Mouse (Mus musculus) embryonic stem cell, embryonic (primary cell): Measurements from ENCODE around the gene Adgrg1.

ENCODE experiments used
- CTCF ChIA-PET, 4 experiments: fragments of 300-600 bp in 2 of 4; fragments of 350-600 bp in 2 of 4; sonication (Branson Sonifier 250); formaldehyde crosslinking; loops; one replicate each; lab custom pipeline; 2022; ENCODE audit warnings: inconsistent platforms in 2 of 4; lab: Charles Lee
- POLR2A ChIA-PET, 4 experiments: fragments of 300-600 bp in 2 of 4; fragments of 350-600 bp in 2 of 4; sonication (Branson Sonifier 250); formaldehyde crosslinking; loops; one replicate each; lab custom pipeline; 2022; ENCODE audit warnings: antibody characterized with exemption in 4 of 4, inconsistent platforms in 1 of 4; lab: Charles Lee

The Adgrg1 gene

GRCm38 (mm10) chr8:94974467-94975165 lies at the start of gene Adgrg1:
Gene Adgrg1, plus strand, starts transcription at chr8:94974751.
- CTCF ChIA-PET = interaction anchor here in 3 of 4 experiments (0.5 to 2.2 kb wide), 8 partner anchors 9 to 67 kb away, joined by 3 to 7 read pairs (median 5); partner anchors contain the start of gene Adgrg3 (in 1 of the 3)

GRCm38 (mm10) chr8:94928227-94928626 lies 46.3 kb upstream of the Adgrg1 start:
- ChIA-PET POLR2A (interaction anchor here in 1 of 4 experiments (0.7 kb wide), 1 partner anchor 73 kb away, joined by 3 read pairs; no protein-coding TSS in a partner anchor), CTCF (no interaction called here)

More at GRCm38 (mm10) chr8:94974467-94975165, at the start of gene Adgrg1:
- POLR2A ChIA-PET = interaction anchor here (0.7 to 4.5 kb wide), 8 partner anchors 8 to 167 kb away, joined by 3 to 24 read pairs (median 3); partner anchors contain the start of gene Adgrg5 (in 1 of the 4)

GRCm38 (mm10) chr8:94933918-94934317 lies 40.6 kb upstream of the Adgrg1 start:
- POLR2A ChIA-PET = interaction anchor here in 2 of 4 experiments (0.7 to 1.5 kb wide), 2 partner anchors 15 to 29 kb away, joined by 3 read pairs; no protein-coding TSS in a partner anchor
- CTCF ChIA-PET = interaction anchor here in 1 of 4 experiments (2.0 kb wide), 1 partner anchor 16 kb away, joined by 5 read pairs; no protein-coding TSS in a partner anchor

GRCm38 (mm10) chr8:94935172-94935571 lies 39.4 kb upstream of the Adgrg1 start:
- POLR2A ChIA-PET = interaction anchor here in 1 of 4 experiments (0.5 kb wide), 1 partner anchor 467 kb away, joined by 3 read pairs; no protein-coding TSS in a partner anchor
- CTCF ChIA-PET = interaction anchor here (0.6 to 3.1 kb wide), 9 partner anchors 10 to 271 kb away, joined by 3 to 10 read pairs (median 5); no protein-coding TSS in a partner anchor

GRCm38 (mm10) chr8:94942566-94942965 lies 32.0 kb upstream of the Adgrg1 start:
- POLR2A ChIA-PET = interaction anchor here in 1 of 4 experiments (1.2 kb wide), 1 partner anchor 49 kb away, joined by 3 read pairs; no protein-coding TSS in a partner anchor
- CTCF ChIA-PET = interaction anchor here in 3 of 4 experiments (0.5 to 3.3 kb wide), 19 partner anchors 10 to 977 kb away, joined by 3 to 15 read pairs (median 4); partner anchors contain the start of gene Kifc3 (in 1 of the 3)

GRCm38 (mm10) chr8:94945185-94945584 lies 29.4 kb upstream of the Adgrg1 start:
- ChIA-PET CTCF (interaction anchor here in 3 of 4 experiments (0.5 to 1.8 kb wide), 5 partner anchors 10 to 386 kb away, joined by 3 to 6 read pairs (median 4); partner anchors contain the start of gene Zfp319 (in 1 of the 3)), POLR2A (no interaction called here)

GRCm38 (mm10) chr8:94948421-94948820 lies 26.1 kb upstream of the Adgrg1 start:
- CTCF ChIA-PET = interaction anchor here in 3 of 4 experiments (0.5 to 5.6 kb wide), 15 partner anchors 12 to 383 kb away, joined by 3 to 133 read pairs (median 10); partner anchors contain the start of genes Kifc3 (in 1 of the 3), Usb1 (in 1 of the 3) and Zfp319 (in 1 of the 3)
- POLR2A ChIA-PET = interaction anchor here in 2 of 4 experiments (0.6 to 1.9 kb wide), 2 partner anchors 21 to 29 kb away, joined by 4 to 5 read pairs; no protein-coding TSS in a partner anchor

- ChIA-PET CTCF (interaction anchor here (0.5 to 5.6 kb wide), 31 partner anchors 8 to 383 kb away, joined by 3 to 133 read pairs (median 5); partner anchors contain the start of genes Kifc3 (in 2 of the 4), Katnb1 (in 1 of the 4), Tepp (in 1 of the 4) and Usb1 (in 1 of the 4)), POLR2A (interaction anchor here in 2 of 4 experiments (0.6 to 1.9 kb wide), 3 partner anchors 20 to 52 kb away, joined by 4 to 8 read pairs (median 5); no protein-coding TSS in a partner anchor)
Observed at GRCm38 (mm10) chr8:94949010-94949409, 25.5 kb upstream of the Adgrg1 start.

GRCm38 (mm10) chr8:94950046-94950445 lies 24.5 kb upstream of the Adgrg1 start:
- POLR2A ChIA-PET = interaction anchor here in 2 of 4 experiments (0.6 to 1.9 kb wide), 6 partner anchors 19 to 117 kb away, joined by 3 to 8 read pairs (median 4); no protein-coding TSS in a partner anchor
- CTCF ChIA-PET = interaction anchor here (0.5 to 5.6 kb wide), 142 partner anchors 9 to 1032 kb away, joined by 3 to 133 read pairs (median 4); partner anchors contain the start of genes Adgrg1 (in 2 of the 4), Adgrg5 (in 2 of the 4), Katnb1 (in 2 of the 4) and Kifc3 (in 2 of the 4)

- CTCF ChIA-PET = interaction anchor here (0.5 to 5.6 kb wide), 123 partner anchors 8 to 1031 kb away, joined by 3 to 133 read pairs (median 4); partner anchors contain the start of genes Adgrg1 (in 2 of the 4), Adgrg5 (in 2 of the 4), Kifc3 (in 2 of the 4) and Cx3cl1 (in 1 of the 4)
Observed at GRCm38 (mm10) chr8:94950458-94950857, 24.1 kb upstream of the Adgrg1 start.

GRCm38 (mm10) chr8:94952086-94952485 lies 22.5 kb upstream of the Adgrg1 start:
- ChIA-PET CTCF (interaction anchor here in 3 of 4 experiments (0.5 to 5.6 kb wide), 7 partner anchors 9 to 303 kb away, joined by 3 to 133 read pairs (median 5); partner anchors contain the start of gene Kifc3 (in 1 of the 3)), POLR2A (interaction anchor here in 1 of 4 experiments (0.5 kb wide), 1 partner anchor 545 kb away, joined by 4 read pairs; no protein-coding TSS in a partner anchor)

More at GRCm38 (mm10) chr8:94950458-94950857, 24.1 kb upstream of the Adgrg1 start:
- POLR2A ChIA-PET = interaction anchor here in 2 of 4 experiments (0.7 to 1.7 kb wide), 4 partner anchors 28 to 51 kb away, joined by 3 to 8 read pairs (median 5); no protein-coding TSS in a partner anchor

- ChIA-PET POLR2A (no interaction called here), CTCF (interaction anchor here in 3 of 4 experiments (0.6 to 2.6 kb wide), 6 partner anchors 16 to 253 kb away, joined by 3 to 22 read pairs (median 8); no protein-coding TSS in a partner anchor)
Observed at GRCm38 (mm10) chr8:94953624-94954367, 20.8 kb upstream of the Adgrg1 start.

- ChIA-PET POLR2A (interaction anchor here in 3 of 4 experiments (0.6 to 1.9 kb wide), 3 partner anchors 22 to 724 kb away, joined by 4 to 5 read pairs (median 4); no protein-coding TSS in a partner anchor), CTCF (interaction anchor here (0.6 to 2.6 kb wide), 10 partner anchors 15 to 252 kb away, joined by 3 to 22 read pairs (median 6); no protein-coding TSS in a partner anchor)
Observed at GRCm38 (mm10) chr8:94954368-94954737, 20.2 kb upstream of the Adgrg1 start.

GRCm38 (mm10) chr8:94954921-94955758 lies 19.4 kb upstream of the Adgrg1 start:
- POLR2A ChIA-PET = interaction anchor here in 3 of 4 experiments (0.6 to 1.9 kb wide), 9 partner anchors 22 to 725 kb away, joined by 3 to 7 read pairs (median 4); no protein-coding TSS in a partner anchor
- CTCF ChIA-PET = interaction anchor here (0.5 to 2.6 kb wide), 51 partner anchors 9 to 597 kb away, joined by 3 to 22 read pairs (median 4); partner anchors contain the start of genes Kifc3 (in 2 of the 4), Adgrg1 (in 1 of the 4) and Dok4 (in 1 of the 4)

- CTCF ChIA-PET = interaction anchor here in 2 of 4 experiments (1.4 to 1.5 kb wide), 3 partner anchors 45 to 247 kb away, joined by 3 to 11 read pairs (median 4); partner anchors contain the start of gene Kifc3 (in 1 of the 2)
- POLR2A ChIA-PET = interaction anchor here in 2 of 4 experiments (0.6 to 1.9 kb wide), 3 partner anchors 34 to 105 kb away, joined by 3 to 5 read pairs (median 4); no protein-coding TSS in a partner anchor
Observed at GRCm38 (mm10) chr8:94956078-94956574, 18.4 kb upstream of the Adgrg1 start.
